Mouse (Mus musculus) forebrain, embryonic 10.5 days (tissue): ENCODE data around the gene Kirrel3. TPM values are rescaled to one million over a fixed set of nuclear protein-coding genes. Genes with fewer than 3 reads are reported as not detected.

Source experiments
- DNase-seq: peaks from one replicate; pipeline ENCODE4 v3.0.0-alpha.2; 2017; ENCODE audit warnings: low spot score; ENCODE audit errors: extremely low spot score
- H3K27ac ChIP-seq: fragments of 300-500 bp; sonication (generic); 2 replicates; pipeline ENCODE4 v1.5.1; 2016; ENCODE audit warnings: mild to moderate bottlenecking
- H3K27me3 ChIP-seq: fragments of 300-500 bp; sonication (generic); 2 replicates; pipeline ENCODE4 v1.6.1; 2016; ENCODE audit warnings: mild to moderate bottlenecking; ENCODE audit not compliant: poor library complexity, severe bottlenecking
- H3K36me3 ChIP-seq: fragments of 300-500 bp; sonication (generic); replicated peaks from 2 replicates; pipeline ENCODE4 v1.6.1; 2016; ENCODE audit warnings: mild to moderate bottlenecking, moderate library complexity
- H3K4me1 ChIP-seq: fragments of 300-500 bp; sonication (generic); 2 replicates; pipeline ENCODE4 v1.6.1; 2016
- H3K4me3 ChIP-seq: fragments of 300-500 bp; sonication (generic); 2 replicates; pipeline ENCODE4 v1.5.1; 2016; ENCODE audit warnings: mild to moderate bottlenecking, moderate library complexity
- H3K9me3 ChIP-seq: fragments of 300-500 bp; sonication (generic); 2 replicates; pipeline ENCODE4 v1.6.1; 2016; ENCODE audit warnings: mild to moderate bottlenecking, moderate library complexity
- WGBS: fragments of 180-500 bp; shearing (Covaris S2); methylation state at CpG from one replicate; pipeline ENCODE4 v1.1.7; 2016; 5-methylcytosine and 5-hydroxymethylcytosine counted together
- polyA plus RNA-seq: library from polyadenylated mRNA; unstranded; fragments of >200 nt; fragmentation: Nextera tagmentation; extraction: Ambion mirVana; gene quantifications from 2 replicates; pipeline ENCODE4 v1.2.1, GENCODE M21; 2016

Gene Kirrel3
- polyA plus RNA-seq, 1 experiment from 2014 or later, result 3.0 TPM

GRCm38 (mm10) chr9:34942996-34943395, 457.3 kb downstream of the Kirrel3 start:
- H3K4me1 ChIP-seq, result peaks cover 11% of the 10 kb centered on the region
- H3K4me3 ChIP-seq, result no peak overlapping the region
- H3K27ac ChIP-seq, result no peak overlapping the region
- 86% methylated on average over 7 of the region's 7 CpGs for WGBS
- no peaks in the 10 kb centered on the region for H3K9me3 ChIP-seq
- no peaks in the 10 kb centered on the region for H3K36me3 ChIP-seq
- H3K27me3 ChIP-seq, result peaks cover 9% of the 10 kb centered on the region; the same call in 1 of the 2 replicates
- no peak for DNase-seq

- 93% methylated on average over 9 of the region's 9 CpGs for WGBS
- Histone ChIP-seq H3K9me3 (no peaks in the 10 kb centered on the region), H3K4me1 (peaks cover 11% of the 10 kb centered on the region), H3K27ac (no peak overlapping the region), H3K27me3 (peaks cover 9% of the 10 kb centered on the region; the same call in 1 of the 2 replicates), H3K4me3 (no peak overlapping the region), H3K36me3 (no peaks in the 10 kb centered on the region)
- DNase-seq, result no peak
Measured at GRCm38 (mm10) chr9:34945301-34945700, 459.6 kb downstream of the Kirrel3 start.

GRCm38 (mm10) chr9:34947258-34947657, 461.6 kb downstream of the Kirrel3 start:
- no peaks in the 10 kb centered on the region for H3K36me3 ChIP-seq
- DNase-seq, result no peak

GRCm38 (mm10) chr9:34947717-34948116, 462.0 kb downstream of the Kirrel3 start:
- Histone ChIP-seq H3K4me1 (peaks cover 11% of the 10 kb centered on the region), H3K27ac (no peak overlapping the region), H3K9me3 (no peaks in the 10 kb centered on the region), H3K36me3 (no peaks in the 10 kb centered on the region), H3K27me3 (peaks cover 18% of the 10 kb centered on the region), H3K4me3 (no peak overlapping the region)
- no peak for DNase-seq

More at GRCm38 (mm10) chr9:34947258-34947657, 461.6 kb downstream of the Kirrel3 start:
- peaks cover 11% of the 10 kb centered on the region for H3K4me1 ChIP-seq
- no peak overlapping the region for H3K27ac ChIP-seq
- H3K4me3 ChIP-seq, result no peak overlapping the region
- H3K27me3 ChIP-seq, result peaks cover 16% of the 10 kb centered on the region
- 30% methylated on average over 6 of the region's 6 CpGs for WGBS
- H3K9me3 ChIP-seq, result no peaks in the 10 kb centered on the region

- Histone ChIP-seq H3K27me3 (peaks cover 8% of the 10 kb centered on the region; the same call in 1 of the 2 replicates), H3K4me1 (peaks cover 7% of the 10 kb centered on the region), H3K36me3 (no peaks in the 10 kb centered on the region), H3K4me3 (no peak overlapping the region), H3K27ac (no peak overlapping the region), H3K9me3 (no peaks in the 10 kb centered on the region)
- DNase-seq, result no peak
- 67% methylated on average over 11 of the region's 11 CpGs for WGBS
Measured at GRCm38 (mm10) chr9:34953420-34953819, 467.7 kb downstream of the Kirrel3 start.

- 67% methylated on average over 5 of the region's 5 CpGs for WGBS
- H3K27me3 ChIP-seq, result peaks cover 10% of the 10 kb centered on the region; the same call in 1 of the 2 replicates
- H3K4me3 ChIP-seq, result no peak overlapping the region
- H3K4me1 ChIP-seq, result peaks cover 7% of the 10 kb centered on the region
- DNase-seq, result peak; percentile 30
- no peaks in the 10 kb centered on the region for H3K9me3 ChIP-seq
- H3K36me3 ChIP-seq, result no peaks in the 10 kb centered on the region
- H3K27ac ChIP-seq, result no peak overlapping the region
Measured at GRCm38 (mm10) chr9:34954212-34954611, 468.5 kb downstream of the Kirrel3 start.

DNA sequence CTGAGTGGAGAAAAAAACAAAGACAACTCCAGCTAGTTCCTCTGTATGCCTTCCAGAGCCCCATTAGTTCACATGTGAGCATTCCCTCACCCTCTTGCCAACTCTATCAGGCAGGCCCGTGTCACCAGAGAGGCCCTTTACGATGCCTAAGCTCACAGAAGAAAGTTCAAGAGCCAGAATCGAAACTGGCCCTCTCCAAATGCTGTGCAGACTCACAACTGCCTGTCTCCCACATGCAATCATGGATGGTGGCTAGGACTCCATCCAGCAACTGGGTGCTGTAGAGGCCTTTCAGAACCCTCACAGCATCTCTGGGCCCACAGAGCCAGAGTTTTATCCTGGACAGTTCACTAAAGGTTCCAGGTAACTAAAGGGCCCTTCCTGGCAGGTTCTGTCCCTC, 470.8 kb downstream of the Kirrel3 start:
- peaks cover 33% of the 10 kb centered on the region for H3K27me3 ChIP-seq
- H3K36me3 ChIP-seq, result no peaks in the 10 kb centered on the region
- H3K4me3 ChIP-seq, result no peak overlapping the region
- no peaks in the 10 kb centered on the region for H3K9me3 ChIP-seq
- no peak for DNase-seq
- H3K27ac ChIP-seq, result no peak overlapping the region
- 90% methylated on average over 3 of the region's 3 CpGs for WGBS
- peaks cover 13% of the 10 kb centered on the region for H3K4me1 ChIP-seq

DNA sequence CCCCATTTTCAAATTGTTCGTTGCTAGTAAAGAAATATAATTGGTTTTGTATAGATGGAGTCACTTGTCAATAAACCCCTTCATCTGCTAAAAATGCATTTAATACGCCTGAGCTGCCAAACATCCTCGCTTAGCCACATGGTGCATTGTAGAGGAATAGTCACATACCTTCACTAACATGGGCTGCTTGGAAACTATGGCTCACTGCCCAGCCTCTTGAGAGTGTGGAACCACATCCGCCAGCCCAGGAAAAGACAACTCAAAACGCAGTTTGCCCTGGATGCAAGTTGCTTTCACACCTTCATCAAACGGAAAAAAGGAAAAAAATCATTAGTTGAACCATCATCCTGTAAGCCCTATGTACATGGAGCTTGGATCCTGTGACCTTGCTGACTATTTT, 472.0 kb downstream of the Kirrel3 start:
- WGBS, result 89% methylated on average over 6 of the region's 6 CpGs

GRCm38 (mm10) chr9:34958183-34958830, 472.6 kb downstream of the Kirrel3 start:
- Histone ChIP-seq H3K27me3 (peaks cover 43% of the 10 kb centered on the region), H3K4me1 (peaks cover 11% of the 10 kb centered on the region), H3K36me3 (no peaks in the 10 kb centered on the region), H3K9me3 (no peaks in the 10 kb centered on the region), H3K27ac (no peak overlapping the region), H3K4me3 (no peak overlapping the region)
- no peak for DNase-seq
- WGBS, result 90% methylated on average over 5 of the region's 5 CpGs

More for the DNA sequence above, 472.0 kb downstream of the Kirrel3 start:
- no peaks in the 10 kb centered on the region for H3K36me3 ChIP-seq
- DNase-seq, result no peak
- H3K4me1 ChIP-seq, result peaks cover 13% of the 10 kb centered on the region
- H3K27ac ChIP-seq, result no peak overlapping the region
- peaks cover 37% of the 10 kb centered on the region for H3K27me3 ChIP-seq
- no peak overlapping the region for H3K4me3 ChIP-seq
- H3K9me3 ChIP-seq, result no peaks in the 10 kb centered on the region

DNA sequence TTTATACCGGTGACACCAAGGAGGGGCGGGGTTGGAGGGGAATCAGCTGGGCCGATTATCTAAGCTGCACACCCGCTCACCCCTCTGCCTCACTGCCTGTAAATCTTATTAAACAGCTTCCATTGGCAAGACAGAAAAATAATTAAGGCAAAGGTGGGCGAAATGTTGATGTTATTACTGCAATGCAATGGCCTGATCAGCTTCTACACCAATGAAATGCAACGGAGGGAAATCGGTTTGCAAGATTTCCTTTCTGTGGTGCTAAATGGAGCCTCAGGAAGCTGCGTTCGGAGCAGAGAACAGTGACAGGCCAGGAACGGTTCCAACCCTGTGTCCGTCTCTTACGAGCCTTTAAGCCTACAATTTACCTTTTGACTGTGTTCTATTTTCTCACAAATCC, 475.0 kb downstream of the Kirrel3 start:
- Histone ChIP-seq H3K27me3 (peaks cover 52% of the 10 kb centered on the region), H3K4me1 (peaks cover 29% of the 10 kb centered on the region), H3K27ac (no peak overlapping the region), H3K9me3 (no peaks in the 10 kb centered on the region), H3K36me3 (no peaks in the 10 kb centered on the region), H3K4me3 (no peak overlapping the region)
- 82% methylated on average over 12 of the region's 12 CpGs for WGBS
- DNase-seq, result no peak

GRCm38 (mm10) chr9:34961171-34961570, 475.5 kb downstream of the Kirrel3 start:
- peaks cover 56% of the 10 kb centered on the region for H3K27me3 ChIP-seq
- H3K36me3 ChIP-seq, result no peaks in the 10 kb centered on the region
- no peaks in the 10 kb centered on the region for H3K9me3 ChIP-seq
- DNase-seq, result no peak
- 81% methylated on average over 14 of the region's 14 CpGs for WGBS
- no peak overlapping the region for H3K4me3 ChIP-seq
- peaks cover 29% of the 10 kb centered on the region for H3K4me1 ChIP-seq
- H3K27ac ChIP-seq, result no peak overlapping the region

GRCm38 (mm10) chr9:34962251-34962650, 476.6 kb downstream of the Kirrel3 start:
- Histone ChIP-seq H3K27ac (no peak overlapping the region), H3K9me3 (no peaks in the 10 kb centered on the region), H3K4me3 (no peak overlapping the region), H3K36me3 (no peaks in the 10 kb centered on the region), H3K4me1 (peaks cover 29% of the 10 kb centered on the region), H3K27me3 (peaks cover 67% of the 10 kb centered on the region)
- no peak for DNase-seq
- 89% methylated on average over 4 of the region's 4 CpGs for WGBS

GRCm38 (mm10) chr9:34963593-34963992, 477.9 kb downstream of the Kirrel3 start:
- Histone ChIP-seq H3K4me3 (no peak overlapping the region), H3K9me3 (no peaks in the 10 kb centered on the region), H3K27me3 (peaks cover 74% of the 10 kb centered on the region), H3K36me3 (no peaks in the 10 kb centered on the region), H3K27ac (no peak overlapping the region), H3K4me1 (peaks cover 29% of the 10 kb centered on the region)
- 82% methylated on average over 3 of the region's 3 CpGs for WGBS
- no peak for DNase-seq
